Mouse (Mus musculus): Measurements from ENCODE around the gene Mllt6. TPM values are rescaled to one million over a fixed set of nuclear protein-coding genes. Genes with fewer than 3 reads are reported as not detected.
A peak's percentile ranks its signal among the peaks of the same experiment; 100 is the strongest.

Mllt6 gene
- polyA plus RNA-seq, 1 experiment: 8.2 TPM

- no peaks in the 10 kb centered on the region for H3K36me3 ChIP-seq (ENCODE audit: control insufficient read depth, insufficient read depth, low read length)
- no peak overlapping the region for H3K27ac ChIP-seq (ENCODE audit: control insufficient read depth, insufficient read depth, low read depth, low read length)
- H3K4me3 ChIP-seq (ENCODE audit: control insufficient read depth, low read depth, low read length): no peak overlapping the region
- H3K4me1 ChIP-seq (ENCODE audit: control insufficient read depth, insufficient read depth, low read length): peaks cover 33% of the 10 kb centered on the region
- no peak for TF ChIP-seq POLR2A (IDR thresholded peaks at IDR 0.05; ENCODE audit: control insufficient read depth, low read depth, low read length)
- TF ChIP-seq CTCF (IDR thresholded peaks at IDR 0.05; ENCODE audit: control insufficient read depth, insufficient read depth, insufficient replicate concordance, low read depth, low read length): no peak
- no peaks in the 10 kb centered on the region for H3K27me3 ChIP-seq (ENCODE audit: control insufficient read depth, insufficient read depth, low read length)
These were observed 34.1 kb downstream of the Mllt6 start for GRCm38 (mm10) chr11:97697199-97697890.

- TF ChIP-seq POLR2A (IDR thresholded peaks at IDR 0.05; ENCODE audit: control insufficient read depth, low read depth, low read length) (no peak), CTCF (IDR thresholded peaks at IDR 0.05; ENCODE audit: control insufficient read depth, insufficient read depth, insufficient replicate concordance, low read depth, low read length) (no peak)
- H3K36me3 ChIP-seq (ENCODE audit: control insufficient read depth, insufficient read depth, low read length): no peaks in the 10 kb centered on the region
- no peak overlapping the region for H3K27ac ChIP-seq (ENCODE audit: control insufficient read depth, insufficient read depth, low read depth, low read length)
- peaks cover 36% of the 10 kb centered on the region for H3K4me1 ChIP-seq (ENCODE audit: control insufficient read depth, insufficient read depth, low read length)
- H3K4me3 ChIP-seq (ENCODE audit: control insufficient read depth, low read depth, low read length): no peak overlapping the region; the same call in 1 of the 2 replicates
- no peaks in the 10 kb centered on the region for H3K27me3 ChIP-seq (ENCODE audit: control insufficient read depth, insufficient read depth, low read length)
These were observed 34.8 kb downstream of the Mllt6 start for GRCm38 (mm10) chr11:97697891-97698529.

DNA sequence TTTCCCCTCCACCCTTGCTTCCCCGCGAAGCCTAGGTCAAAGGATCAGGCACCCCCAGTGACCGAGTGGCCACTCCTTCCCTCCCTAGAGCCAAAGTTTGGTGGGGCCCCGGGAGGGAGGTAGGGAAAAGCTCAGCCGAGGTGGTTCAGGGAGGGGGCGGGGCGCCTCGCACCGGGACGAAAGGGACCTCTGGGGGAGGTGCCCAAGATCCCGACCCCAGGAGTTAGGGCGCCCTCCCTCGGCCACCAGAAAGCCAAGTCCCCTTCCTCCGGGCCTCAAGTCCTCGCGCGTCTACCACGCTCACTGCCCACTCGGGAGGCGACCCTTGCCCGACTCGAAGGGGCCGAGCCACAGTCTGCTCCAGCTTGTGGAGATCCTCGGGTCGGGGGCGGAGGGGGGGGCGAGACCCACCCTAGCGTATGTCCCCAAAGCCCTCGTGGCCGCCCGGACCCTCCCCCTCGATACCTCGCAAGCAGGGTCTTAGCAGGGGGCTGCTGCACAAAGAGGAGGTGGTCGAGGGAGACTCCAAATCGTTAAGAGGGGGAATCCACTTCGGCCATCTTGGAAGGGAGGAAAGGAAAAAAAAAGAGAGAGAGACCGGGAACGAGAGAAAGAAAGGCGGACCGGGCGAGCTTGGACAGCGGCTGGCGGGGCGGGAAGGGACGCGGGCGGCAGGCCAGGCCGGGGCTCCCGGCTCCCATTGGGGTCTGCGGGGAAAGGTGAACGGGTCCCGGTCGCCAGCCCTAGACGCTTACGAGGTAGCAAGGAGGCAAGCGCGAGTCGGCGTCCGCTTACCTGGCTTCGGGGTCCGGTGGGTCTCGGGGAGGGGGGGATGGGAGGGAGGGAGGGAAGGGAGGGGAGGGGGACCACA is 35.8 kb downstream of the Mllt6 start:
- H3K27ac ChIP-seq (ENCODE audit: control insufficient read depth, insufficient read depth, low read depth, low read length): no peak overlapping the region
- H3K4me1 ChIP-seq (ENCODE audit: control insufficient read depth, insufficient read depth, low read length): peaks cover 38% of the 10 kb centered on the region
- TF ChIP-seq POLR2A (IDR thresholded peaks at IDR 0.05; ENCODE audit: control insufficient read depth, low read depth, low read length) (no peak), CTCF (IDR thresholded peaks at IDR 0.05; ENCODE audit: control insufficient read depth, insufficient read depth, insufficient replicate concordance, low read depth, low read length) (no peak)
- no peaks in the 10 kb centered on the region for H3K27me3 ChIP-seq (ENCODE audit: control insufficient read depth, insufficient read depth, low read length)
- no peaks in the 10 kb centered on the region for H3K36me3 ChIP-seq (ENCODE audit: control insufficient read depth, insufficient read depth, low read length)
- peak overlapping the region; percentile 79 for H3K4me3 ChIP-seq (ENCODE audit: control insufficient read depth, low read depth, low read length)

DNA sequence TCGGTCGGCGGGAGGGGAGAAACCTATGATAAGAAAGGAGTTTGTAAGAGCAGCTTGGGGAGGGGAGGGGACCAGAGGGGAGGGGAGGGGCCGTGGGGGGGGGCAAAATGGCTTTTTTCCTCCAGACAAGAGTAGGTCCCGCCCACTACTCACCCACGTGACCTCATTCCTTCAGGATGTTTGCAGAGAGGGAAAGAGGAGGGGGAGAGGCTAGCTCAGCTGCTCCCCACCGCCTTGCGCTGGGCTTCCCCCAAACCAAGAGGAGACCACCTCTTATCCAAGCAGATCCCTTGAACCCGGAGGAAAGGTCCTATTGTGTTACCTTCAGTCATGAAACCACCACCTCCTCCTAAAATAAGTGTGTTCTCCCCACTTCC is 36.4 kb downstream of the Mllt6 start:
- Histone ChIP-seq H3K27me3 (ENCODE audit: control insufficient read depth, insufficient read depth, low read length) (no peaks in the 10 kb centered on the region), H3K36me3 (ENCODE audit: control insufficient read depth, insufficient read depth, low read length) (no peaks in the 10 kb centered on the region), H3K27ac (ENCODE audit: control insufficient read depth, insufficient read depth, low read depth, low read length) (peak overlapping the region; percentile 87), H3K4me1 (ENCODE audit: control insufficient read depth, insufficient read depth, low read length) (peaks cover 39% of the 10 kb centered on the region), H3K4me3 (ENCODE audit: control insufficient read depth, low read depth, low read length) (peak overlapping the region; percentile 90)
- TF ChIP-seq CTCF (IDR thresholded peaks at IDR 0.05; ENCODE audit: control insufficient read depth, insufficient read depth, insufficient replicate concordance, low read depth, low read length) (no peak), POLR2A (IDR thresholded peaks at IDR 0.05; ENCODE audit: control insufficient read depth, low read depth, low read length) (peak; percentile 33; the same call in 1 of the 2 replicates)

- Histone ChIP-seq H3K27me3 (ENCODE audit: control insufficient read depth, insufficient read depth, low read length) (no peaks in the 10 kb centered on the region), H3K27ac (ENCODE audit: control insufficient read depth, insufficient read depth, low read depth, low read length) (peak within 1 kb of the TSS; percentile 87), H3K4me1 (ENCODE audit: control insufficient read depth, insufficient read depth, low read length) (peaks cover 39% of the 10 kb centered on the region), H3K4me3 (ENCODE audit: control insufficient read depth, low read depth, low read length) (peak within 1 kb of the TSS; percentile 90), H3K36me3 (ENCODE audit: control insufficient read depth, insufficient read depth, low read length) (no peaks in the 10 kb centered on the region)
- TF ChIP-seq CTCF (IDR thresholded peaks at IDR 0.05; ENCODE audit: control insufficient read depth, insufficient read depth, insufficient replicate concordance, low read depth, low read length) (no peak), POLR2A (IDR thresholded peaks at IDR 0.05; ENCODE audit: control insufficient read depth, low read depth, low read length) (0 out of 2 replicates have a peak, but pooled peaks have one; percentile 15)
These were observed 37.0 kb downstream of the Mllt6 start, which contains the start of gene Pcgf2 for GRCm38 (mm10) chr11:97700003-97700745. Gene Pcgf2, minus strand, starts transcription at chr11:97700497.

DNA sequence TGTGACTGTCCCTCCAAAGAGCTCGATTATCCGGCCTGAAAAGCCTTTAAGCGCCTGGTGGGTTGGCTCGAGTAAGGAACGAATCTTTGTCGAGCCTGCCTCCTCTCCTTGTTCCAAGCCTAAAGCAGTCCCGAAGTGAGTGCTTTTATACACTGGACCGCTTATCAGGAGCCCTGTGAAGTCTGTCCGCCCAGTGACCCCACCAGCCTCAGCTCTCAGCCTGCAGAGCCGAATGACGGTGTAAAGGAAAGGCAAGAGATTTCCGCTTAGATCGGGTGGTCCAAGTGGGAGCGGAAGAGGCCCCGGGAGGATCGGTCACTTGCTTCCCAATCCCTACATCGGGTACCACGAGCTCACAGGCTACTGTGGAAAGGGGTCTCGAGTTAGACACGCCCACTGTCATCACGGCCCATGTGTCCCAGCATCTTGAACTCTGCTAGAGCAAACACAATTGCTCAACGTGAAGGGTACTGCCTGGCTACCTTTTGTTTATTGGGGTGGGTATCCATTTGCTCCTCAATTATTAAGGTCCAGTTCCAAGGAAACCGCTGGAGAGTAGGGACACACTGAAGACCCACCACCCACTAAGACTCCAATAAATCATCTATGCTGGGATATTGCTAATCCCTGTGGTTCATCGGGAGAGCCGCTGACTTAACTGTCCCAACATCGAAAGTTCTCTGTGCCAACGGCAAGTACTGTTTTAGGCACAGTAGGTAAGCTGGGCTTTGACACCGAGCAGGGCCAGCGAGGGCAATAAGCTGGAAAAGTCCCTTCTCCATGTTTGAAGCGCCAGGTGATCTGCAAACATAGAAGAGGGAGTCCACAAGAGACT is 37.7 kb downstream of the Mllt6 start:
- Histone ChIP-seq H3K36me3 (ENCODE audit: control insufficient read depth, insufficient read depth, low read length) (no peaks in the 10 kb centered on the region; the same call in 1 of the 2 replicates), H3K27ac (ENCODE audit: control insufficient read depth, insufficient read depth, low read depth, low read length) (peak overlapping the region; percentile 87; the same call in 1 of the 2 replicates), H3K4me1 (ENCODE audit: control insufficient read depth, insufficient read depth, low read length) (peaks cover 36% of the 10 kb centered on the region), H3K27me3 (ENCODE audit: control insufficient read depth, insufficient read depth, low read length) (no peaks in the 10 kb centered on the region), H3K4me3 (ENCODE audit: control insufficient read depth, low read depth, low read length) (peak overlapping the region; percentile 90)
- TF ChIP-seq CTCF (IDR thresholded peaks at IDR 0.05; ENCODE audit: control insufficient read depth, insufficient read depth, insufficient replicate concordance, low read depth, low read length) (no peak), POLR2A (IDR thresholded peaks at IDR 0.05; ENCODE audit: control insufficient read depth, low read depth, low read length) (no peak)

All from testis, adult 2 months (tissue).